Mouse (Mus musculus) cerebellum, adult 9-11 months (tissue): ENCODE data around the gene Capsl.

ENCODE experiments used
- DNase-seq: peaks from one replicate; pipeline ENCODE4 v3.0.0; 2022

The Capsl gene

GRCm38 (mm10) chr15:9435534-9436180 is at the start of gene Capsl:
Gene Capsl (plus strand): TSS chr15:9436028.
- DNase-seq = no peak

GRCm38 (mm10) chr15:9409475-9409874 is 26.4 kb upstream of the Capsl start:
- no peak for DNase-seq

GRCm38 (mm10) chr15:9421163-9421562 is 14.7 kb upstream of the Capsl start:
- no peak for DNase-seq

GRCm38 (mm10) chr15:9427849-9428248 is 8.0 kb upstream of the Capsl start:
- no peak for DNase-seq

GRCm38 (mm10) chr15:9429843-9430242 is 6.0 kb upstream of the Capsl start:
- no peak for DNase-seq

- no peak for DNase-seq
Observed at GRCm38 (mm10) chr15:9451999-9452398, 16.2 kb downstream of the Capsl start.

- DNase-seq = no peak
Observed at GRCm38 (mm10) chr15:9452842-9453241, 17.0 kb downstream of the Capsl start.

GRCm38 (mm10) chr15:9454198-9454597 is 18.4 kb downstream of the Capsl start:
- no peak for DNase-seq

GRCm38 (mm10) chr15:9455241-9455640 is 19.4 kb downstream of the Capsl start:
- DNase-seq = peak; percentile 5

- DNase-seq = peak; percentile 7
Observed at GRCm38 (mm10) chr15:9463521-9464027, 27.7 kb downstream of the Capsl start.

GRCm38 (mm10) chr15:9464039-9464438 is 28.2 kb downstream of the Capsl start:
- no peak for DNase-seq

GRCm38 (mm10) chr15:9471053-9471685 is 35.3 kb downstream of the Capsl start:
- peak; percentile 62 for DNase-seq

GRCm38 (mm10) chr15:9472167-9472566 is 36.3 kb downstream of the Capsl start:
- DNase-seq = no peak

- no peak for DNase-seq
Observed at GRCm38 (mm10) chr15:9472618-9473017, 36.8 kb downstream of the Capsl start.

GRCm38 (mm10) chr15:9473188-9473587 is 37.4 kb downstream of the Capsl start:
- DNase-seq = no peak

GRCm38 (mm10) chr15:9489417-9490118 is 53.7 kb downstream of the Capsl start:
- DNase-seq = no peak

- DNase-seq = no peak
Observed at GRCm38 (mm10) chr15:9492077-9492476, 56.2 kb downstream of the Capsl start.
